Mouse (Mus musculus) skeletal muscle tissue, postnatal 0 days (tissue): Measurements from ENCODE around the gene Lsr. TPM values are rescaled to one million over a fixed set of nuclear protein-coding genes. Genes with fewer than 3 reads are reported as not detected.

ENCODE experiments used
- polyA plus RNA-seq: library from polyadenylated mRNA; unstranded; fragments of >200 nt; fragmentation: Nextera tagmentation; extraction: Ambion mirVana; gene quantifications from 2 replicates; pipeline ENCODE4 v1.2.1, GENCODE M21; 2015

Gene Lsr
- 0.73 and 1.8 TPM in 2 replicates for polyA plus RNA-seq

GRCm38 (mm10) chr7:30973251-30973500, at the start of gene Lsr:
Gene Lsr (minus strand): TSS chr7:30973464.

GRCm38 (mm10) chr7:30973501-30974289, 431 bp upstream of the Lsr start, which contains the start of gene Fam187b:
Gene Fam187b (plus strand): TSS chr7:30973790.

GRCm38 (mm10) chr7:30956756-30957366, 16.4 kb downstream of the Lsr start, which contains the start of gene Usf2:
Gene Usf2 (minus strand): TSS chr7:30956803.

GRCm38 (mm10) chr7:30943909-30944635, 29.2 kb downstream of the Lsr start, which contains the start of gene Hamp:
Gene Hamp (minus strand): TSS chr7:30944032.

GRCm38 (mm10) chr7:30924581-30924980, 48.7 kb downstream of the Lsr start, which contains the start of gene Hamp2:
Gene Hamp2 (minus strand): TSS chr7:30924681.

GRCm38 (mm10) chr7:30914732-30915131, 58.5 kb downstream of the Lsr start, which contains the start of gene Mag:
Gene Mag (minus strand): TSS chr7:30914873.

Other genes starting within 250 kb of the Lsr start
- gene Tmem147, start 243.9 kb downstream of the Lsr start, polyA plus RNA-seq: 227 and 250 TPM in 2 replicates
- gene Gapdhs, start 229.8 kb downstream of the Lsr start, polyA plus RNA-seq: 0.21 TPM in 1 of 2 replicates, not detected in the other
- gene Sbsn, start 222.0 kb downstream of the Lsr start, polyA plus RNA-seq: 0.45 and 25.6 TPM in 2 replicates
- 0.51 and 65.3 TPM in 2 replicates for gene Dmkn, start 209.7 kb downstream of the Lsr start, polyA plus RNA-seq
- 8.3 and 219 TPM in 2 replicates for gene Krtdap, start 185.6 kb downstream of the Lsr start, polyA plus RNA-seq
- 1.0 and 6.6 TPM in 2 replicates for gene Ffar2, start 149.7 kb downstream of the Lsr start, polyA plus RNA-seq
- gene Ffar3, start 117.3 kb downstream of the Lsr start, polyA plus RNA-seq: not detected in 2 replicates
- gene Ffar1, start 111.9 kb downstream of the Lsr start, polyA plus RNA-seq: not detected in 2 replicates
- gene Cd22, start 93.1 kb downstream of the Lsr start, polyA plus RNA-seq: 0.24 and 0.33 TPM in 2 replicates
- 2.2 and 2.4 TPM in 2 replicates for gene Mag, start 58.6 kb downstream of the Lsr start, polyA plus RNA-seq
- not detected in 2 replicates for gene Hamp2, start 48.8 kb downstream of the Lsr start, polyA plus RNA-seq
- not detected in 2 replicates for gene Hamp, start 29.4 kb downstream of the Lsr start, polyA plus RNA-seq
- gene Usf2, start 16.7 kb downstream of the Lsr start, polyA plus RNA-seq: 13.5 and 15.2 TPM in 2 replicates
- gene Fam187b, start 326 bp upstream of the Lsr start, polyA plus RNA-seq: 0.22 TPM in 1 of 2 replicates, not detected in the other
- gene Fxyd5, start 69.0 kb upstream of the Lsr start, polyA plus RNA-seq: 33.4 and 46.8 TPM in 2 replicates
- 1.5 and 2.8 TPM in 2 replicates for gene Fxyd7, start 78.0 kb upstream of the Lsr start, polyA plus RNA-seq
- 981 and 1,160 TPM in 2 replicates for gene Fxyd1, start 83.7 kb upstream of the Lsr start, polyA plus RNA-seq
- gene Lgi4, start 85.9 kb upstream of the Lsr start, polyA plus RNA-seq: 1.1 and 1.3 TPM in 2 replicates
- gene Fxyd3, start 103.2 kb upstream of the Lsr start, polyA plus RNA-seq: 0.87 and 5.7 TPM in 2 replicates
- 0.83 and 1.2 TPM in 2 replicates for gene Hpn, start 141.8 kb upstream of the Lsr start, polyA plus RNA-seq
- gene Scn1b, start 153.5 kb upstream of the Lsr start, polyA plus RNA-seq: 18.3 and 21.0 TPM in 2 replicates
- gene Gramd1a, start 182.4 kb upstream of the Lsr start, polyA plus RNA-seq: 31.3 TPM in 2 replicates